Mouse (Mus musculus) thymus, adult 2 months (tissue): ENCODE data around the gene Afap1. TPM values are rescaled to one million over a fixed set of nuclear protein-coding genes. Genes with fewer than 3 reads are reported as not detected.
A peak's percentile ranks its signal among the peaks of the same experiment; 100 is the strongest.

ENCODE experiments used
- DNase-seq: peaks from one replicate; pipeline ENCODE4 v3.0.0; 2021
- H3K27ac ChIP-seq: fragments of 200-500 bp; 2 replicates; pipeline ENCODE4 v1.5.1; 2012; ENCODE audit warnings: low read length, control low read depth; ENCODE audit not compliant: control insufficient read depth, insufficient read depth
- H3K27me3 ChIP-seq: fragments of 200-500 bp; 2 replicates; pipeline ENCODE4 v1.6.1; 2012; ENCODE audit warnings: mild to moderate bottlenecking, low read length, moderate library complexity, mixed read lengths; ENCODE audit not compliant: control insufficient read depth, insufficient read depth
- H3K36me3 ChIP-seq: fragments of 200-500 bp; 2 replicates; pipeline ENCODE4 v1.6.1; 2012; ENCODE audit warnings: mild to moderate bottlenecking, low read length, moderate library complexity; ENCODE audit not compliant: control insufficient read depth, insufficient read depth
- H3K4me1 ChIP-seq: fragments of 200-500 bp; replicated peaks from 2 replicates; pipeline ENCODE4 v1.6.1; 2012; ENCODE audit warnings: low read length; ENCODE audit not compliant: control insufficient read depth, insufficient read depth
- H3K4me3 ChIP-seq: fragments of 200-500 bp; 2 replicates; pipeline ENCODE4 v1.5.1; 2012; ENCODE audit warnings: mild to moderate bottlenecking, low read length, control low read depth, moderate library complexity; ENCODE audit not compliant: control insufficient read depth, insufficient read depth
- CTCF ChIP-seq: fragments of 200-500 bp; IDR thresholded peaks from 2 replicates; pipeline ENCODE4 v1.5.1; 2012; ENCODE audit warnings: mild to moderate bottlenecking, control low read depth, low read length, moderate library complexity, borderline replicate concordance; ENCODE audit not compliant: control insufficient read depth, poor library complexity, insufficient read depth; ENCODE audit errors: extremely low read depth
- POLR2A ChIP-seq: fragments of 200-500 bp; IDR thresholded peaks from 2 replicates; pipeline ENCODE4 v1.6.1; 2012; ENCODE audit warnings: mild to moderate bottlenecking, low read length, control low read depth, moderate library complexity; ENCODE audit not compliant: control insufficient read depth, poor library complexity, insufficient read depth; ENCODE audit errors: extremely low read depth
- WGBS: fragments of 180-500 bp; shearing (Covaris S2); methylation state at CpG from one replicate; pipeline ENCODE4 v1.1.7; 2018; 5-methylcytosine and 5-hydroxymethylcytosine counted together
- polyA plus RNA-seq: library from polyadenylated mRNA; depleted of rRNA; stranded (reverse); fragments of >200 nt; gene quantifications from 2 replicates; pipeline ENCODE4 v1.2.3, GENCODE M21; 2012

Gene Afap1
- polyA plus RNA-seq, 1 experiment: 17.2 TPM

- no peaks in the 10 kb centered on the region for H3K36me3 ChIP-seq
- peak overlapping the region; percentile 23; the same call in 1 of the 2 replicates for H3K27ac ChIP-seq
- H3K4me3 ChIP-seq: no peak overlapping the region
- peak; percentile 64 for DNase-seq
- no peaks in the 10 kb centered on the region for H3K27me3 ChIP-seq
- 39% methylated on average over 12 of the region's 12 CpGs for WGBS
- TF ChIP-seq CTCF (no peak), POLR2A (no peak)
- peaks cover 53% of the 10 kb centered on the region for H3K4me1 ChIP-seq
These were observed 77.4 kb downstream of the Afap1 start for GRCm38 (mm10) chr5:35970380-35971105.

- Histone ChIP-seq H3K4me3 (no peak overlapping the region), H3K4me1 (peaks cover 53% of the 10 kb centered on the region), H3K27me3 (no peaks in the 10 kb centered on the region), H3K36me3 (peaks cover 3% of the 10 kb centered on the region; the same call in 1 of the 2 replicates), H3K27ac (no peak overlapping the region)
- peak; percentile 75 for DNase-seq
- TF ChIP-seq POLR2A: no peak
- peak; percentile 81; the same call in 1 of the 2 replicates for TF ChIP-seq CTCF
- 71% methylated on average over 10 of the region's 10 CpGs for WGBS
These were observed 78.9 kb downstream of the Afap1 start for GRCm38 (mm10) chr5:35971841-35972578.

GRCm38 (mm10) chr5:35972739-35973138 lies 79.6 kb downstream of the Afap1 start:
- TF ChIP-seq CTCF (no peak), POLR2A (no peak)
- Histone ChIP-seq H3K27ac (no peak overlapping the region), H3K4me1 (peaks cover 53% of the 10 kb centered on the region), H3K36me3 (peaks cover 3% of the 10 kb centered on the region; the same call in 1 of the 2 replicates), H3K4me3 (no peak overlapping the region), H3K27me3 (no peaks in the 10 kb centered on the region)
- 82% methylated on average over 7 of the region's 7 CpGs for WGBS
- DNase-seq: no peak

- Histone ChIP-seq H3K4me1 (peaks cover 42% of the 10 kb centered on the region), H3K27ac (peak overlapping the region; percentile 95), H3K36me3 (peaks cover 3% of the 10 kb centered on the region; the same call in 1 of the 2 replicates), H3K27me3 (no peaks in the 10 kb centered on the region), H3K4me3 (peak overlapping the region; percentile 40)
- under 1% methylated on average over 12 of the region's 12 CpGs for WGBS
- peak; percentile 72 for DNase-seq
- TF ChIP-seq CTCF (no peak), POLR2A (no peak)
These were observed 80.7 kb downstream of the Afap1 start for GRCm38 (mm10) chr5:35973800-35974199.

GRCm38 (mm10) chr5:35974265-35974664 lies 81.1 kb downstream of the Afap1 start:
- peak overlapping the region; percentile 40 for H3K4me3 ChIP-seq
- H3K4me1 ChIP-seq: peaks cover 42% of the 10 kb centered on the region
- WGBS: 44% methylated on average over 15 of the region's 15 CpGs
- DNase-seq: no peak
- no peaks in the 10 kb centered on the region for H3K27me3 ChIP-seq
- H3K27ac ChIP-seq: peak overlapping the region; percentile 95
- TF ChIP-seq CTCF: no peak
- TF ChIP-seq POLR2A: no peak
- H3K36me3 ChIP-seq: peaks cover 3% of the 10 kb centered on the region; the same call in 1 of the 2 replicates

- Histone ChIP-seq H3K4me3 (no peak overlapping the region), H3K27me3 (no peaks in the 10 kb centered on the region), H3K27ac (no peak overlapping the region), H3K36me3 (peaks cover 3% of the 10 kb centered on the region; the same call in 1 of the 2 replicates), H3K4me1 (peaks cover 33% of the 10 kb centered on the region)
- peak; percentile 37; the same call in 1 of the 2 replicates for TF ChIP-seq CTCF
- no peak for TF ChIP-seq POLR2A
- DNase-seq: peak; percentile 78
- WGBS: 27% methylated on average over 5 of the region's 5 CpGs
These were observed 82.6 kb downstream of the Afap1 start for GRCm38 (mm10) chr5:35975681-35976080.
